Mouse (Mus musculus): ENCODE measurements at regions not wholly inside any gene's neighbourhood (a gene's known extent, or its start where the extent isn't known, plus 50 kb on each side); places are given as distances from the start of the nearest gene placed in this dataset.
A peak's percentile ranks its signal among the peaks of the same experiment; 100 is the strongest.
"Not testable (repeated sequence)": the region's sequence is repeated elsewhere in the genome, so short reads cannot be mapped to it uniquely, and the experiment has no call there.

GRCm38 (mm10) chr12:24252071-24252874, 155.2 kb upstream of the 9030624G23Rik start:
- Histone ChIP-seq H3K4me2 (ENCODE audit: low read depth, low read length) (peak overlapping the region; percentile 68), H3K9ac (replicated peaks; ENCODE audit: low read depth, low read length) (peak overlapping the region; percentile 42; the same call in 1 of the 2 replicates), H3K4me3 (ENCODE audit: low read depth, low read length) (peak overlapping the region; percentile 57)
- H3K4me1 ChIP-seq (ENCODE audit: control insufficient read depth, insufficient read depth); H3K27ac ChIP-seq (ENCODE audit: low read depth); H3K27me3 ChIP-seq (ENCODE audit: control insufficient read depth, insufficient read depth, low read length); H3K36me3 ChIP-seq (replicated peaks; ENCODE audit: control insufficient read depth, insufficient read depth, low read length); ATAC-seq (ENCODE audit: insufficient read depth, low read depth); H3K9me3 ChIP-seq (replicated peaks; ENCODE audit: control insufficient read depth, low read length): not testable (repeated sequence)
- DNase-seq (ENCODE audit: low spot score): peak; percentile 4
- 1% methylated on average over 52 of the region's 77 CpGs for WGBS
